Mouse (Mus musculus) lung, embryonic 15.5 days (tissue): ENCODE measurements around the gene Ndufs8. TPM values are rescaled to one million over a fixed set of nuclear protein-coding genes. Genes with fewer than 3 reads are reported as not detected.

Experiments used
- ATAC-seq: fragments of 200-750 bp; cut with Nextera tagmentation; 2 replicates; pipeline ENCODE4 v1.8.0; 2017; ENCODE audit warnings: moderate number of reproducible peaks, borderline replicate concordance; ENCODE audit not compliant: low FRiP score, low TSS enrichment; ENCODE audit errors: extremely low read depth
- H3K27ac ChIP-seq: fragments of 300-500 bp; sonication (generic); 2 replicates; pipeline ENCODE4 v1.5.1; 2015; ENCODE audit warnings: moderate library complexity, mild to moderate bottlenecking, inconsistent platforms
- H3K27me3 ChIP-seq: fragments of 300-500 bp; sonication (generic); 2 replicates; pipeline ENCODE4 v1.6.1; 2015; ENCODE audit warnings: inconsistent platforms
- H3K36me3 ChIP-seq: fragments of 300-500 bp; sonication (generic); 2 replicates; pipeline ENCODE4 v1.6.1; 2015; ENCODE audit warnings: inconsistent platforms
- H3K4me1 ChIP-seq: fragments of 300-500 bp; sonication (generic); 2 replicates; pipeline ENCODE4 v1.6.1; 2015; ENCODE audit warnings: inconsistent platforms
- H3K4me2 ChIP-seq: fragments of 300-500 bp; sonication (generic); 2 replicates; pipeline ENCODE4 v1.6.1; 2015; ENCODE audit warnings: inconsistent platforms, mild to moderate bottlenecking, moderate library complexity
- H3K4me3 ChIP-seq: fragments of 300-500 bp; sonication (generic); 2 replicates; pipeline ENCODE4 v1.5.1; 2015; ENCODE audit warnings: mild to moderate bottlenecking, inconsistent platforms
- H3K9ac ChIP-seq: fragments of 300-500 bp; sonication (generic); 2 replicates; pipeline ENCODE4 v1.6.1; 2015; ENCODE audit warnings: inconsistent platforms
- H3K9me3 ChIP-seq: fragments of 300-500 bp; sonication (generic); 2 replicates; pipeline ENCODE4 v1.6.1; 2016; ENCODE audit warnings: inconsistent platforms
- WGBS: fragments of 180-500 bp; shearing (Covaris S2); methylation state at CpG from one replicate; pipeline ENCODE4 v1.1.7; 2015; 5-methylcytosine and 5-hydroxymethylcytosine counted together
- polyA plus RNA-seq: library from polyadenylated mRNA; unstranded; fragments of >200 nt; fragmentation: Nextera tagmentation; extraction: Ambion mirVana; gene quantifications from 2 replicates; pipeline ENCODE4 v1.2.1, GENCODE M21; 2015

Ndufs8 gene
- polyA plus RNA-seq, 1 experiment from 2014 or later, result 303 TPM

DNA sequence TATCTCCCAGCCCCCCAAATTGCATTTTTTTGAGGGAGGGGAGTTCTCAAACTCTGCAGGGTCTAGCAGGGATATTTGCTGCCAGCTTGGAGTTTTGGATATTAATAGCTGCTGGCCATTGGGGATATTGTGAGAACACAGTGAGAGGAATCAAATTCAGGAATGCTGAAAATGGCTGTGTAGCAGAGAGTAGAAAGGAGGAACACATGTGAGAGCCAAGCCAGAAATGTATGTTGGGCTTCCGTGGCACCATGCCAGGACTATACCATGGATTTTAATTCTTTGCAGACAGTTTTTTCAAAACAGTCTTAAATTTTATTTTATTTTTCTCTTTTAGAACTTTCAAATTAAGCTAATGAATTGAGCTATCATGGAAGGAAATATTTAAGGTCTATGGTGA is 44.3 kb downstream of the Ndufs8 start:
- Histone ChIP-seq H3K27me3 (no peaks in the 10 kb centered on the region), H3K9ac (no peak overlapping the region), H3K4me1 (peaks cover 8% of the 10 kb centered on the region; the same call in 1 of the 2 replicates), H3K27ac (no peak overlapping the region), H3K4me2 (no peak overlapping the region), H3K36me3 (peaks cover 22% of the 10 kb centered on the region), H3K4me3 (no peak overlapping the region), H3K9me3 (no peaks in the 10 kb centered on the region)
- ATAC-seq, result no peak
- WGBS, result 59% methylated on average over 1 of the region's 1 CpGs

DNA sequence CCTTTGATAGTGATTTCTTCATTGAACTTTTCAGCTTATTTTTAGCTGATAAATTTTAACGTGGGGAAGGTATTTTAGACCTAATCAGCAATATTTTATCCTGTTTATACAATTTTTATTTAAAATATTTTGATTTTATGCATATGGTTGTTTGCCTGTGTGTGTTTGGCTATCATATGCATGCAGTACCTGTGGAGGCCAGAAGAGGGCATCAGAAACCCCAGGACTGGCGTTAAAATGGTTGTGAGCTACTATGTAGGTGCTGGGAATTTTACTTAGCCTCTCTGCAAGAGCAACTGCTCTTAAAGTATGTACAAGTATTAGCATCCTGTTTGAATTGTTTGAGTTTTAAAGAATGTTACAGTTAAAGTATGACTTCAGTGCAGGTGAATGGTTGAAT is 47.6 kb downstream of the Ndufs8 start:
- no peaks in the 10 kb centered on the region for H3K9me3 ChIP-seq
- 81% methylated on average over 2 of the region's 2 CpGs for WGBS

DNA sequence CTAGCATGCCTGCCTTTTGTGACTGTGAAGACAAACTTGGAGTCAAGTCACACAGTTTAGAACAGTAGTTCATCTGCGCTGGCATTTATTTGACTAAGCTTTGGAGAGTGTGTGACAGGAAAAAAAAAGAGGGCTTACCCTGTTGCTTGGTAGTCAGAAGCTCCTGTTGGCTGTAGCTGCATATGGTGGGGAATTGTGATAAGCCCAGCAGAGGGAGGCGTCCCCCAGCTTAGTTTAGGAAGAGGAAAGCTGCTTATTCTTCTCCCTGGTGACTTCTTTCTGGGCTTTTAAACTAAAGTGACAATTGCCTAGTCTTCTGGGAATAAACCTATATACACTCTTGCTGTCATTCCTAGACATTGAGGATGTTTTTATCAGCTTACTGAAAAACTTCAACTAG is 49.9 kb downstream of the Ndufs8 start:
- no peaks in the 10 kb centered on the region for H3K27me3 ChIP-seq
- no peaks in the 10 kb centered on the region for H3K9me3 ChIP-seq
- no peak for ATAC-seq
- no peak overlapping the region for H3K4me3 ChIP-seq
- WGBS, result 65% methylated on average over 2 of the region's 2 CpGs
- H3K36me3 ChIP-seq, result peaks cover 22% of the 10 kb centered on the region
- no peak overlapping the region for H3K27ac ChIP-seq
- no peak overlapping the region for H3K9ac ChIP-seq
- H3K4me1 ChIP-seq, result no peaks in the 10 kb centered on the region
- no peak overlapping the region for H3K4me2 ChIP-seq

More for the DNA sequence above, 47.6 kb downstream of the Ndufs8 start:
- no peak overlapping the region for H3K27ac ChIP-seq
- H3K36me3 ChIP-seq, result peaks cover 22% of the 10 kb centered on the region
- no peak for ATAC-seq
- 0 out of 2 replicates have a peak, but pooled peaks cover 4% of the 10 kb centered on the region for H3K4me1 ChIP-seq
- H3K9ac ChIP-seq, result no peak overlapping the region
- no peak overlapping the region for H3K4me3 ChIP-seq
- no peaks in the 10 kb centered on the region for H3K27me3 ChIP-seq
- H3K4me2 ChIP-seq, result no peak overlapping the region

Other genes with a start within 250 kb of the Ndufs8 start
- gene Lrp5, start 226.2 kb downstream of the Ndufs8 start, polyA plus RNA-seq, result 7.7 TPM in 2 replicates
- gene 1810055G02Rik, start 204.5 kb downstream of the Ndufs8 start, polyA plus RNA-seq, result 31.9 and 32.2 TPM in 2 replicates
- 25.9 and 31.8 TPM in 2 replicates for gene Kmt5b, start 145.4 kb downstream of the Ndufs8 start, polyA plus RNA-seq
- gene Chka, start 61.0 kb downstream of the Ndufs8 start, polyA plus RNA-seq, result 55.8 and 68.1 TPM in 2 replicates
- 46.6 and 53.1 TPM in 2 replicates for gene Tcirg1, start 5.6 kb downstream of the Ndufs8 start, polyA plus RNA-seq
- gene Aldh3b1, start 17.0 kb upstream of the Ndufs8 start, polyA plus RNA-seq, result 3.5 and 4.6 TPM in 2 replicates
- 18.4 and 22.3 TPM in 2 replicates for gene Unc93b1, start 22.4 kb upstream of the Ndufs8 start, polyA plus RNA-seq
- gene Aldh3b3, start 45.9 kb upstream of the Ndufs8 start, polyA plus RNA-seq, result 0.11 and 0.13 TPM in 2 replicates
- 1.3 and 1.5 TPM in 2 replicates for gene Aldh3b2, start 59.6 kb upstream of the Ndufs8 start, polyA plus RNA-seq
- gene Acy3, start 73.8 kb upstream of the Ndufs8 start, polyA plus RNA-seq, result 11.1 and 12.5 TPM in 2 replicates
- not detected in 2 replicates for gene Tbx10, start 80.0 kb upstream of the Ndufs8 start, polyA plus RNA-seq
- gene Nudt8, start 87.8 kb upstream of the Ndufs8 start, polyA plus RNA-seq, result 25.9 and 28.0 TPM in 2 replicates
- 2.3 and 2.4 TPM in 2 replicates for gene Gm49405, start 87.9 kb upstream of the Ndufs8 start, polyA plus RNA-seq
- 3.6 and 4.9 TPM in 2 replicates for gene Doc2g, start 90.5 kb upstream of the Ndufs8 start, polyA plus RNA-seq
- gene Ndufv1, start 100.0 kb upstream of the Ndufs8 start, polyA plus RNA-seq, result 191 and 199 TPM in 2 replicates
- gene Gstp1, start 125.2 kb upstream of the Ndufs8 start, polyA plus RNA-seq, result 470 and 486 TPM in 2 replicates
- gene Gstp2, start 133.2 kb upstream of the Ndufs8 start, polyA plus RNA-seq, result 3.9 and 5.2 TPM in 2 replicates
- gene Gstp3, start 146.8 kb upstream of the Ndufs8 start, polyA plus RNA-seq, result 0.22 and 0.83 TPM in 2 replicates
- gene Cabp2, start 168.8 kb upstream of the Ndufs8 start, polyA plus RNA-seq, result not detected in 2 replicates
- gene Cdk2ap2, start 184.4 kb upstream of the Ndufs8 start, polyA plus RNA-seq, result 100 and 103 TPM in 2 replicates
- gene Pitpnm1, start 187.2 kb upstream of the Ndufs8 start, polyA plus RNA-seq, result 12.5 and 13.8 TPM in 2 replicates
- gene Aip, start 213.1 kb upstream of the Ndufs8 start, polyA plus RNA-seq, result 104 and 106 TPM in 2 replicates
- not detected in 2 replicates for gene Gpr152, start 227.0 kb upstream of the Ndufs8 start, polyA plus RNA-seq
- gene Cabp4, start 231.3 kb upstream of the Ndufs8 start, polyA plus RNA-seq, result 0.11 TPM in 1 of 2 replicates, not detected in the other
- gene Coro1b, start 235.8 kb upstream of the Ndufs8 start, polyA plus RNA-seq, result 157 and 168 TPM in 2 replicates
- 3.4 and 13.5 TPM in 2 replicates for gene Ptprcap, start 240.8 kb upstream of the Ndufs8 start, polyA plus RNA-seq